In genomic region chr11:3418741-3419140, GRCm38 (mm10) we compare ENCODE assay signal across 12 mouse cellular contexts. TPM values are rescaled to one million over a fixed set of nuclear protein-coding genes. Genes with fewer than 3 reads are reported as not detected.
A peak's percentile ranks its signal among the peaks of the same experiment; 100 is the strongest.
DNase-seq lines count a peak whose midpoint lies in the region; ATAC-seq lines count a peak whose summit lies in the region.
"Had no signal": no experiment of that assay in that cellular context is flagged by ENCODE, and none has a peak within 500 bp of the region (broad histone marks: within the 10 kb centered on the region; RNA-seq: fewer than 3 reads in every experiment).

No protein-coding gene starts in this region.

- H3K9me3 ChIP-seq in lung, embryonic 15.5 days, result no peaks in the 10 kb centered on the region
- no peaks in the 10 kb centered on the region for H3K9me3 ChIP-seq in heart, embryonic 14.5 days (ENCODE audit: control insufficient read depth, low read length)
- H3K9me3 ChIP-seq in kidney, embryonic 16.5 days (ENCODE audit: low read length), result no peaks in the 10 kb centered on the region
- no peaks in the 10 kb centered on the region for H3K9me3 ChIP-seq in limb, embryonic 10.5 days (replicated peaks)
- H3K9me3 ChIP-seq: forebrain, embryonic 13.5 days had no signal

- no peaks in the 10 kb centered on the region for H3K27me3 ChIP-seq in lung, embryonic 15.5 days
- H3K27me3 ChIP-seq in heart, embryonic 14.5 days (ENCODE audit: control insufficient read depth, insufficient read depth, low read length), result no peaks in the 10 kb centered on the region
- no peaks in the 10 kb centered on the region for H3K27me3 ChIP-seq in kidney, embryonic 16.5 days (ENCODE audit: insufficient read depth, low read length)
- H3K27me3 ChIP-seq in limb, embryonic 10.5 days (ENCODE audit: low read depth, poor library complexity, severe bottlenecking), result no peaks in the 10 kb centered on the region
- H3K27me3 ChIP-seq: CH12.LX; forebrain, embryonic 13.5 days; megakaryocyte, embryonic 14.5 days had no signal

- no peak for DNase-seq in lung, postnatal 25 days (ENCODE audit: low spot score)
- peak; percentile 14 to 36 for DNase-seq in lung, postnatal 4 days
- DNase-seq in limb, embryonic 10.5 days (ENCODE audit: low spot score), result no peak
- DNase-seq in embryo, embryonic 10.5 days (ENCODE audit: low spot score), result no peak
- DNase-seq: cerebellum, adult 8-10 months; left cerebral cortex, postnatal 4 days had no signal

- no peak overlapping the region for H3K4me3 ChIP-seq in lung, embryonic 15.5 days
- no peak overlapping the region for H3K4me3 ChIP-seq in heart, embryonic 14.5 days (ENCODE audit: control insufficient read depth in 1 of 2, insufficient read depth in 1 of 2, low read depth in 1 of 2, low read length in 2 of 2)
- H3K4me3 ChIP-seq in kidney, embryonic 16.5 days (ENCODE audit: low read length), result no peak overlapping the region
- H3K4me3 ChIP-seq in limb, embryonic 10.5 days, result no peak overlapping the region
- H3K4me3 ChIP-seq: forebrain, embryonic 13.5 days; megakaryocyte, embryonic 14.5 days had no signal

- H3K9ac ChIP-seq in lung, embryonic 15.5 days, result no peak overlapping the region
- no peak overlapping the region for H3K9ac ChIP-seq in heart, embryonic 14.5 days (ENCODE audit: low read length)
- H3K9ac ChIP-seq in kidney, embryonic 16.5 days (replicated peaks; ENCODE audit: low read length), result no peak overlapping the region
- H3K9ac ChIP-seq: forebrain, embryonic 13.5 days had no signal

- peak overlapping the region; percentile 71 for H3K27ac ChIP-seq in lung, embryonic 15.5 days
- H3K27ac ChIP-seq in heart, embryonic 14.5 days (replicated peaks in 1 of 2; ENCODE audit: control insufficient read depth in 1 of 2, insufficient read depth in 1 of 2, low read depth in 2 of 2, low read length in 2 of 2), result peak overlapping the region; percentile 74 to 76
- peak overlapping the region; percentile 73; the same call in 1 of the 2 replicates for H3K27ac ChIP-seq in kidney, embryonic 16.5 days (ENCODE audit: low read length)
- H3K27ac ChIP-seq in limb, embryonic 10.5 days, result no peak overlapping the region
- H3K27ac ChIP-seq: forebrain, embryonic 13.5 days had no signal

- ATAC-seq in lung, embryonic 15.5 days (ENCODE audit: borderline replicate concordance, extremely low read depth, low FRiP score, low TSS enrichment), result 0 out of 2 replicates have a peak, but pooled peaks have one; percentile 14
- ATAC-seq in heart, embryonic 14.5 days (ENCODE audit: insufficient number of reproducible peaks, insufficient read depth, low FRiP score, low read depth), result 0 out of 2 replicates have a peak, but pooled peaks have one; percentile 39
- peak; percentile 19; the same call in 1 of the 2 replicates for ATAC-seq in kidney, embryonic 16.5 days (ENCODE audit: low FRiP score, low TSS enrichment)
- ATAC-seq: forebrain, embryonic 13.5 days had no signal

- no peak overlapping the region for H3K4me2 ChIP-seq in lung, embryonic 15.5 days
- H3K4me2 ChIP-seq in heart, embryonic 14.5 days (ENCODE audit: low read length), result no peak overlapping the region
- no peak overlapping the region for H3K4me2 ChIP-seq in kidney, embryonic 16.5 days (replicated peaks; ENCODE audit: low read depth, low read length)
- H3K4me2 ChIP-seq: forebrain, embryonic 13.5 days had no signal

- H3K4me1 ChIP-seq in lung, embryonic 15.5 days, result no peaks in the 10 kb centered on the region
- no peaks in the 10 kb centered on the region; a peak in 1 of 4 replicates for H3K4me1 ChIP-seq in heart, embryonic 14.5 days (ENCODE audit: control insufficient read depth in 2 of 2, insufficient read depth in 2 of 2, low read length in 2 of 2)
- H3K4me1 ChIP-seq in kidney, embryonic 16.5 days (ENCODE audit: insufficient read depth, low read length), result no peaks in the 10 kb centered on the region
- H3K4me1 ChIP-seq in limb, embryonic 10.5 days, result no peaks in the 10 kb centered on the region
- H3K4me1 ChIP-seq: forebrain, embryonic 13.5 days had no signal

- WGBS in lung, embryonic 15.5 days, result 73% methylated on average over 4 of the region's 4 CpGs
- WGBS in heart, embryonic 14.5 days, result 53% methylated on average over 4 of the region's 4 CpGs
- 51% methylated on average over 4 of the region's 4 CpGs for WGBS in kidney, embryonic 16.5 days
- WGBS in limb, embryonic 10.5 days, result 82% methylated on average over 4 of the region's 4 CpGs

- H3K36me3 ChIP-seq in lung, embryonic 15.5 days, result peaks cover 29% of the 10 kb centered on the region
- H3K36me3 ChIP-seq in heart, embryonic 14.5 days (ENCODE audit: control insufficient read depth, insufficient read depth, low read length), result peaks cover 62% of the 10 kb centered on the region
- peaks cover 40% of the 10 kb centered on the region for H3K36me3 ChIP-seq in kidney, embryonic 16.5 days (ENCODE audit: insufficient read depth, low read length)
- peaks cover 67% of the 10 kb centered on the region for H3K36me3 ChIP-seq in limb, embryonic 10.5 days

RNA-seq across cellular contexts. Expression of gene Limk2, which starts 9.8 kb away (rescaled TPM):
- polyA plus RNA-seq in lung, embryonic 15.5 days (2015; fragmentation: Nextera tagmentation; extraction: Ambion mirVana), result 50.1 and 52.0 TPM in 2 replicates
- 58.1 and 60.3 TPM in 2 replicates for polyA plus RNA-seq in heart, embryonic 14.5 days (2014; fragmentation: Nextera tagmentation; extraction: Ambion mirVana)
- 45.8 and 49.5 TPM in 2 replicates for polyA plus RNA-seq in kidney, embryonic 16.5 days (2015; fragmentation: Nextera tagmentation; extraction: Ambion mirVana)
- 45.2 and 54.6 TPM in 2 replicates for polyA plus RNA-seq in limb, embryonic 10.5 days (2016; fragmentation: Nextera tagmentation; extraction: Ambion mirVana)

RNA-seq across cellular contexts. Expression of gene Rnf185, which starts 33.4 kb away (rescaled TPM):
- 29.3 and 32.6 TPM in 2 replicates for polyA plus RNA-seq in lung, embryonic 15.5 days (2015; fragmentation: Nextera tagmentation; extraction: Ambion mirVana)
- 31.3 and 32.5 TPM in 2 replicates for polyA plus RNA-seq in heart, embryonic 14.5 days (2014; fragmentation: Nextera tagmentation; extraction: Ambion mirVana)
- 45.5 and 47.0 TPM in 2 replicates for polyA plus RNA-seq in kidney, embryonic 16.5 days (2015; fragmentation: Nextera tagmentation; extraction: Ambion mirVana)
- 37.7 and 47.1 TPM in 2 replicates for polyA plus RNA-seq in limb, embryonic 10.5 days (2016; fragmentation: Nextera tagmentation; extraction: Ambion mirVana)

Comparison
In these comparisons a context has a peak if more than half of its experiments do, and no peak if none do; other contexts are left out.
1. DNase-seq: peak in lung, postnatal 4 days (2 of 2); none in lung, postnatal 25 days (single experiment), limb, embryonic 10.5 days (single experiment) and embryo, embryonic 10.5 days (single experiment).
2. Peak in every context shown above with its lines, with median percentiles within 50 percentile points of each other: ATAC-seq.